Mouse (Mus musculus) ES-E14 (cell line): ENCODE data around the gene Npr2. TPM values are rescaled to one million over a fixed set of nuclear protein-coding genes. Genes with fewer than 3 reads are reported as not detected.

Source experiments
- DNase-seq: peaks from one replicate; pipeline ENCODE4 v3.0.0-alpha.2; 2013; ENCODE audit warnings: low read depth, low spot score
- H3K27ac ChIP-seq: 2 replicates; pipeline ENCODE4 v1.5.1; 2012; ENCODE audit warnings: low read depth, mild to moderate bottlenecking, low read length, moderate library complexity, mixed read lengths; ENCODE audit not compliant: poor library complexity, insufficient read depth, severe bottlenecking
- H3K36me3 ChIP-seq: 2 replicates; pipeline ENCODE4 v1.6.1; 2012; ENCODE audit warnings: mild to moderate bottlenecking, low read length, moderate library complexity, mixed read lengths; ENCODE audit not compliant: control insufficient read depth, poor library complexity, insufficient read depth, severe bottlenecking
- H3K4me1 ChIP-seq, 2 experiments: fragments of 150-350 bp in 1 of 2; sonication (generic) in 1 of 2; 2 replicates each; pipeline ENCODE4 v1.6.1; 2012; ENCODE audit warnings: low read length in 2 of 2, mild to moderate bottlenecking in 1 of 2, mixed read lengths in 1 of 2; ENCODE audit not compliant: control insufficient read depth in 2 of 2, insufficient read depth in 2 of 2, poor library complexity in 1 of 2
- H3K4me3 ChIP-seq, 2 experiments: fragments of 150-350 bp in 1 of 2; sonication (generic) in 1 of 2; 2 replicates each; pipeline ENCODE4 v1.5.1; 2012; ENCODE audit warnings: low read length in 2 of 2, low read depth in 1 of 2, mild to moderate bottlenecking in 1 of 2, mixed read lengths in 1 of 2; ENCODE audit not compliant: insufficient read depth in 1 of 2, poor library complexity in 1 of 2, severe bottlenecking in 1 of 2
- H3K9ac ChIP-seq: 2 replicates; pipeline ENCODE4 v1.6.1; 2012; ENCODE audit warnings: low read depth, mild to moderate bottlenecking, low read length, mixed read lengths; ENCODE audit not compliant: poor library complexity, insufficient read depth, severe bottlenecking
- H3K9me3 ChIP-seq: fragments of 150-350 bp; sonication (generic); 2 replicates; pipeline ENCODE4 v1.6.1; 2012; ENCODE audit warnings: low read depth, mild to moderate bottlenecking, low read length; ENCODE audit not compliant: control insufficient read depth, insufficient read depth
- CHD2 ChIP-seq: IDR thresholded peaks from 2 replicates; pipeline ENCODE4 v1.6.1; 2014; ENCODE audit warnings: mild to moderate bottlenecking, low read depth, low read length, inconsistent platforms
- HCFC1 ChIP-seq: IDR thresholded peaks from 2 replicates; pipeline ENCODE4 v1.6.1; 2012; ENCODE audit warnings: low read length, inconsistent platforms, borderline replicate concordance; ENCODE audit not compliant: insufficient read depth
- MAFK ChIP-seq: IDR thresholded peaks from 2 replicates; pipeline ENCODE4 v1.6.1; 2014; ENCODE audit warnings: mild to moderate bottlenecking, low read depth, low read length, inconsistent platforms; ENCODE audit not compliant: insufficient read depth
- ZC3H11A ChIP-seq: IDR thresholded peaks from 2 replicates; pipeline ENCODE4 v1.6.1; 2012; ENCODE audit warnings: low read depth, mild to moderate bottlenecking, inconsistent platforms, low read length, borderline replicate concordance
- ZNF384 ChIP-seq: IDR thresholded peaks from 2 replicates; pipeline ENCODE4 v1.6.1; 2012; ENCODE audit warnings: low read depth, low read length, inconsistent platforms
- in situ Hi-C, 2 experiments: fragments of 600-800 bp; cut with MboI; formaldehyde crosslinking; loops; one replicate each; pipeline ENCODE4 v1.15.1; 2025; ENCODE audit warnings: low sequenced_read_pairs in 2 of 2, inconsistent platforms in 1 of 2; ENCODE audit not compliant: unreplicated experiment in 2 of 2
- total RNA-seq: library from RNA; depleted of rRNA; stranded (reverse); fragments of 300-350 nt; gene quantifications from 2 replicates; pipeline ENCODE4 v1.2.3, GENCODE M21; 2012

Npr2 gene
- total RNA-seq, 1 experiment = 7.1 TPM

- in situ Hi-C loops = no loop called here
- Histone ChIP-seq H3K9me3 (no peaks in the 10 kb centered on the region), H3K36me3 (no peaks in the 10 kb centered on the region), H3K27ac (no peak overlapping the region), H3K4me1 (no peaks in the 10 kb centered on the region), H3K9ac (no peak overlapping the region), H3K4me3 (no peak overlapping the region)
- TF ChIP-seq ZC3H11A (no peak), MAFK (no peak), ZNF384 (no peak), HCFC1 (no peak)
- DNase-seq = no peak
These were observed 11.5 kb upstream of the Npr2 start for GRCm38 (mm10) chr4:43620146-43620778.

- H3K4me3 ChIP-seq = no peak overlapping the region
- no peak overlapping the region for H3K27ac ChIP-seq
- H3K36me3 ChIP-seq = no peaks in the 10 kb centered on the region
- DNase-seq = no peak
- no peak for TF ChIP-seq ZC3H11A
- no peak for TF ChIP-seq ZNF384
- no peak for TF ChIP-seq HCFC1
- TF ChIP-seq MAFK = 0 out of 2 replicates have a peak, but pooled peaks have one; percentile 31
- peak; percentile 93 for TF ChIP-seq CHD2
- H3K9me3 ChIP-seq = no peaks in the 10 kb centered on the region
- in situ Hi-C loops = no loop called here
- peaks cover 0 to 13% of the 10 kb centered on the region in 2 experiments; a peak in 1 of 4 replicates for H3K4me1 ChIP-seq
- peak overlapping the region; percentile 6; the same call in 1 of the 2 replicates for H3K9ac ChIP-seq
These were observed 2.5 kb upstream of the Npr2 start for GRCm38 (mm10) chr4:43629106-43629817.

- TF ChIP-seq HCFC1 (no peak), CHD2 (no peak), ZC3H11A (peak; percentile 20; the same call in 1 of the 2 replicates), ZNF384 (no peak)
- Histone ChIP-seq H3K36me3 (no peaks in the 10 kb centered on the region), H3K4me1 (peaks cover 0 to 13% of the 10 kb centered on the region in 2 experiments; a peak in 1 of 4 replicates), H3K9ac (no peak overlapping the region), H3K4me3 (no peak overlapping the region), H3K9me3 (no peaks in the 10 kb centered on the region), H3K27ac (no peak overlapping the region)
- peak; percentile 79 for DNase-seq
- in situ Hi-C loops = no loop called here
These were observed 1.6 kb upstream of the Npr2 start for GRCm38 (mm10) chr4:43630030-43630581.

- H3K9ac ChIP-seq = no peak overlapping the region
- H3K27ac ChIP-seq = no peak overlapping the region
- DNase-seq = no peak
- H3K4me1 ChIP-seq = peaks cover 0 to 13% of the 10 kb centered on the region in 2 experiments; a peak in 1 of 4 replicates
- in situ Hi-C loops = no loop called here
- no peak for TF ChIP-seq ZC3H11A
- TF ChIP-seq HCFC1 = no peak
- no peak for TF ChIP-seq ZNF384
- TF ChIP-seq MAFK = no peak
- no peak for TF ChIP-seq CHD2
- H3K36me3 ChIP-seq = no peaks in the 10 kb centered on the region
- H3K9me3 ChIP-seq = no peaks in the 10 kb centered on the region
- H3K4me3 ChIP-seq = no peak overlapping the region
These were observed 1.1 kb upstream of the Npr2 start for GRCm38 (mm10) chr4:43630671-43631045.
